Mouse (Mus musculus): ENCODE results near the gene Gm4952.

GRCm38 (mm10) chr19:12638049-12638448, 38.3 kb downstream of the Gm4952 start:
- TF ChIP-seq POLR2A (IDR thresholded peaks at IDR 0.05; ENCODE audit: low read depth, low read length) (no peak), CTCF (IDR thresholded peaks at IDR 0.05; ENCODE audit: extremely low read depth, insufficient read length, insufficient replicate concordance, low read depth, low read length) (no peak)
